Mouse (Mus musculus): Measurements from ENCODE around the gene Fuca1.

The Fuca1 gene

DNA sequence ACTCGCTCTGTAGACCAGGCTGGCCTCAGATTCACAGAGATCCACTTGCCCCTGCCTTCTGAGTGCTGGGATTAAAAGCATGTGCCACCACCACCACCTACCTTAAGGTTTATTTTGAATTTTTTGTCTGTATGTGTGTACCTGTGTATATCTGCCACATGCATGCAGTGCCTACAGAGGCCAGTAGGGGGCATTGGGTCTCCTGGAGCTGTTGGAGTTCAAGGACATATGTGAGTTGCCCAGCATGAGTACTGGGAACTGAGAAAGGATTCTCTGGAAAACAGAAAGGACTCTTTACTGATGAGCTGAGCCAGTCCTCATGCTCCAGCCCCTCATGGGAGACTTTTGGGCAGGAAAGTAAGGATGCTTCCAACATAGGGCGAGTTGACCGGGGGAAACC, 31.0 kb downstream of the Fuca1 start:
- no peak for DNase-seq (ENCODE audit: low spot score in 2 of 2)

- DNase-seq (ENCODE audit: low spot score in 2 of 2) = no peak
These were observed 32.6 kb downstream of the Fuca1 start for GRCm38 (mm10) chr4:135953179-135953578.

GRCm38 (mm10) chr4:135954241-135954640, 33.7 kb downstream of the Fuca1 start:
- DNase-seq (ENCODE audit: low spot score in 2 of 2) = peak; percentile 67 to 74

GRCm38 (mm10) chr4:135955886-135956285, 35.4 kb downstream of the Fuca1 start:
- DNase-seq (ENCODE audit: low spot score in 2 of 2) = no peak

GRCm38 (mm10) chr4:135958354-135958753, 37.8 kb downstream of the Fuca1 start:
- DNase-seq (ENCODE audit: low spot score in 2 of 2) = no peak

GRCm38 (mm10) chr4:135960717-135961116, 40.2 kb downstream of the Fuca1 start:
- peak; percentile 77 to 79 for DNase-seq (ENCODE audit: low spot score in 2 of 2)

GRCm38 (mm10) chr4:135961709-135962108, 41.2 kb downstream of the Fuca1 start:
- no peak for DNase-seq (ENCODE audit: low spot score in 2 of 2)

GRCm38 (mm10) chr4:135962198-135962597, 41.7 kb downstream of the Fuca1 start:
- no peak for DNase-seq (ENCODE audit: low spot score in 2 of 2)

GRCm38 (mm10) chr4:135962946-135963345, 42.4 kb downstream of the Fuca1 start:
- no peak for DNase-seq (ENCODE audit: low spot score in 2 of 2)

- peak; percentile 81 to 93 for DNase-seq (ENCODE audit: low spot score in 2 of 2)
These were observed 43.1 kb downstream of the Fuca1 start, which contains the start of gene Gale for GRCm38 (mm10) chr4:135963457-135964193. Gene Gale, plus strand, starts transcription at chr4:135963727.

GRCm38 (mm10) chr4:135964426-135964825, 43.9 kb downstream of the Fuca1 start:
- peak in 1 of 2 experiments; percentile 50 for DNase-seq (ENCODE audit: low spot score in 2 of 2)

DNA sequence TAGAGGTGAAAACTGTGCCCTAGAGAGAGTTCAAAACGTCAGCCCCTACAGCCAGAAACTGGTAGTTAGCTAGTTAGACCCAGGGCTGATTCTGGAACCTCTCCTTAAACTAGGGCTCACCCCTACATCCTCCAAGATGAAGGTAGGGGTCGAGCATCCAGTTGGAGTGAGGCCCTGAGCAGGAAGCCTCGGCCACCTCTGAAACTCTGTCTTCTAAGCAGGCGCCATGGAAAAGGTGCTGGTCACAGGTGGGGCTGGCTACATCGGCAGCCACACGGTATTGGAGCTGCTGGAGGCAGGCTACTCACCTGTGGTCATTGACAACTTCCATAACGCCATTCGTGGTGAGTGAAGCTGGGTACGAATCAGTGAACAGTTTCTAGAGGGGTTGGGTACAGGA, 44.6 kb downstream of the Fuca1 start:
- no peak for DNase-seq (ENCODE audit: low spot score in 2 of 2)

DNA sequence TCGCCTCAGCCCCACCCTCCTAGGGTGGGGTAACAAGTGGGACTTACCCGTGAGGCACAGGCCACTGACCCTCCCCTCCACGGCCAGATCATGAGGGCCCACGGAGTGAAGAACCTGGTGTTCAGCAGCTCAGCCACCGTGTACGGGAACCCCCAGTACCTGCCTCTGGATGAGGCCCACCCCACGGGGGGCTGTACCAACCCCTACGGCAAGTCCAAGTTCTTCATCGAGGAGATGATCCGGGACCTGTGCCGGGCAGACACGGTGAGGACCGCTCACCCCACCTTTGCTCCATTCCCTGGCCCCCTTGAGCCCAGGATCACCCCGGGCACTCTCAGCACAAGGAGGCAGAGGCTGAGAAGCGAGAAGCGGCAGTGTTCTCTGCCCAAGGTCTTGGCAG, 45.7 kb downstream of the Fuca1 start:
- DNase-seq (ENCODE audit: low spot score in 2 of 2) = no peak

GRCm38 (mm10) chr4:135967086-135967760, 46.7 kb downstream of the Fuca1 start:
- no peak for DNase-seq (ENCODE audit: low spot score in 2 of 2)

DNA sequence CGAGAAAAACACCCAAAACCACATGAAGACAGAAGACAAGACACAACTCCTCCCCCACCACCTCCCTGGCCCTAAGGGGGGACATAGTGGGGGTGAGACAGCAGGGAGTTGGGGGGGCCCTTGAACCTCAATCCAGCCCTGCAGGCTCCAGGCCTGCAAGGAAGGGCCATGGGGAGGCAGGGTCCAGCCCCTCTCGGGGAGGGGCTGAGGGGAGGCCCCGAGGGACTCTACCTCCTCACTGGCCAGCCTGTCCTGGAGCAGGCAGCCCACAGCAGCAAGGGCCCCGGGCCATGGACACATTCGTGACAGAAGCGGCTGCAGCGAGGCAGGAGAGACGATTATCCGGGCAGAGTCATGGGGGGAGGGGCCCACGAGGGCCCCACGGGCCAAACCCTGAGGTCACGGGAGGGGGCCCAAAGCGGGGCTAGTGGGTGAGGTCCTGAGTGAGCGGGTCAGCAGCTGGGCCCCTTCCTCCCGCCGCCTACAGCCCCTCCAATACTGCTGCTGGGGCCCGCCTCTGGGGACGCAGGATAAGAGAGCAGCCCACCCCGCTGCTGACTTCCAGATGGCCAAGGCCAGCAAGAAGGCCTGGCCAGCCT, 47.8 kb downstream of the Fuca1 start:
- no peak for DNase-seq (ENCODE audit: low spot score in 2 of 2)

DNA sequence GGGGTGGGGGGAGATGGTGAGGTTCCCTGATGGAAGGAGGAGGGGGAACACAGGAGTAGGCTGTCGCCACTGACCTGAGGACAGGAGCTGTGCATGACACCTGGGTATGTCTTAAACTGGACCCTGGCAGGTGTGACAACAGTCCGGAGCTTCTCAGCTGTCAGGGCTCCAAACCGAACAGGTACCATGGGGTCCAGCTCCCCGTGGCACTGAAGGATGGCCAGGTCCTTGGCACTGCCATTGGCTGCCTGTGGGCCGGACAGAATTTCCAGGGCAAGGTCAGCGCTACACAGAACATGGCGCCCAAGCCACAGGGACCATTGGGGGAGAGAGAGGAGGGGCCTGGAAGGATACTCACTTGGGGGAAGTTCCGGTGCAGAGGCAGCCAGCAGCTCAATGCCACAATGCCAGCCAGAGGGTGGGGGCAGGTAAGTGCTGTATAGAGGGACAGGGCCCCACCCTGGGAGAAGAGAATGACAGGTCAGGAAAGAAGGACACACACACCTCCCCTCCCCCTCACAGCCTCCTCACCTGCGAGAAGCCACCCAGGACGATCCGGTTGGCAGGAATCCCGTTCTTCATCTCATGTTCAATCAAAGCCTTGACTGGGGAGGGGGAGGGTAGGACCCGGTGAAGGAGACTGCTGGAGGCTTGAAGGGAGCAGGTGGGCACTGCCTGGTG, 48.7 kb downstream of the Fuca1 start:
- DNase-seq (ENCODE audit: low spot score in 2 of 2) = no peak

- no peak for DNase-seq (ENCODE audit: low spot score in 2 of 2)
These were observed 50.0 kb downstream of the Fuca1 start for GRCm38 (mm10) chr4:135970585-135970984.

GRCm38 (mm10) chr4:135971805-135972555, 51.4 kb downstream of the Fuca1 start:
- no peak for DNase-seq (ENCODE audit: low spot score in 2 of 2)

DNA sequence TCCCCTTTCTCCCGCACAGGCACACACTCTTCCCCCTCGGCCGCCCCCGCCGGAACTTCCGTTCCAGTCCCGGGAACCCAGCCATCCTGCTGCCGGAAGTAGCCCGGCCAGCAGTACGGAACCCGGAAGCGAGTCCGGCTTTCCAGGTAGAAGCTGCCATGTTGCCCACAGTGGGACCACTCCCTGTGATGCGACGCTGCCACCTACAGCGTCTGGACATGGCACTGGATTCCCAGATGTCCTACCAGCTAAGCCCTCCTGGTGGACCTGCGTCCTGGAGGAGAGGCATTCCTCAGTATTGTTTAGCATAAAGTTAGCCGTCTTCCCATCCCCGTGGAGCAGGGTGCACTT, 52.0 kb downstream of the Fuca1 start, which contains the start of gene Lypla2:
Lypla2 (minus strand) TSS at position 71 of the 351 bp plus-strand sequence.
- DNase-seq (ENCODE audit: low spot score in 2 of 2) = peak; percentile 68 to 80

DNA sequence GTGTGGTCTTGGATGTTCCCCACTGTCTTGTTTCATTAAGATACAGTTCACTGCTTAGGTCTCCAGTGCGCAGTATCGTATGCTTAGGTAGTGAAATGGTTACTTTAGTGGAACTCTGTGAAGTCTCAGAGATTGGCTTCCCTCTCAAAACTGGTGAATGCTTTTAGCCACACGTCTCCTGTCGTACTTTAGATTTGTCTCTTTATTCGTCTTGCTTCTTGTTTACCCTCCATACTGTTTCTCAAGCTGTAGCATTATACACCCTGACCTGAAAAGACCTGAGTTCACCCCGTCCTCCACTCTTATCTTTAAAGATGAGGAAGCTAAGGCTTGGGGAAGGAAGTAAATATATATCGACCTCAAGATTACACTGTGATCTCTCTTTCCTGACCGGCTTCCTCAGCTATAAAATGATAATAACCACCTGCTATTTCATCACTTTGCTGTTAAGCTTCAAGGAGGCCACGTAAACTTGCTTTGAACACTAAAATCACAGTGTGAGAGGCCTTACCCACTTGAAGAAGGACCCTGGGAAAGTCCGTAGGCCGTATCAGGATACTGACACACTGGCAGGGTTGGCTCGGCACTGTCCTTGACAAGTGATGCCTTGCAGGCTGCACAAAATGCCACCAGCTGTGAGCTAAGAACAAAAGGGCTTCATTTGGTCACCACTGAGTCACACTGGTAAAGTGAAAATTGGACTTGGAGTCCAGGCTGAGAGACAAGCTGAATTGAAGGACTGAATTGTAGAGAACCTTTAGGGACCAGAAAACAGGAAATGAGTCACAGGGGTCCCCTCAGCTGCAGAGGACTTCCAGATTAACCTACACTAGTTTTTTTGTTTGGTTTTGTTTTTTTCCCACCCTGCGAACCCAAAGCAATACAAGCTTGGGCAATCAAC, 52.6 kb downstream of the Fuca1 start:
- DNase-seq (ENCODE audit: low spot score in 2 of 2) = no peak
